Mouse (Mus musculus): ENCODE data around the gene Pfn3.

- no peak for TF ChIP-seq POLR2A (IDR thresholded peaks at IDR 0.05; ENCODE audit: control insufficient read depth in 1 of 2, insufficient read depth in 1 of 2, low read depth in 1 of 2, low read length in 2 of 2, poor library complexity in 1 of 2)
- no peak for TF ChIP-seq USF1 (IDR thresholded peaks at IDR 0.05; ENCODE audit: low read depth, low read length)
- TF ChIP-seq MAX (IDR thresholded peaks at IDR 0.05; ENCODE audit: low read length): no peak
- TF ChIP-seq MXI1 (IDR thresholded peaks at IDR 0.05; ENCODE audit: low read depth, low read length): peak; percentile 76
- peak; percentile 95 for TF ChIP-seq SIN3A (IDR thresholded peaks at IDR 0.05; ENCODE audit: low read length)
- no peak for TF ChIP-seq JUND (IDR thresholded peaks at IDR 0.05; ENCODE audit: low read depth, low read length)
Observed at GRCm38 (mm10) chr13:55419142-55419541, 4.1 kb upstream of the Pfn3 start.

Measured in MEL (cell line).